Mouse (Mus musculus): Measurements from ENCODE around the gene Rdh13. TPM values are rescaled to one million over a fixed set of nuclear protein-coding genes. Genes with fewer than 3 reads are reported as not detected.
A peak's percentile ranks its signal among the peaks of the same experiment; 100 is the strongest.

Rdh13 gene
- polyA plus RNA-seq, 1 experiment from 2014 or later: 26.1 TPM

DNA sequence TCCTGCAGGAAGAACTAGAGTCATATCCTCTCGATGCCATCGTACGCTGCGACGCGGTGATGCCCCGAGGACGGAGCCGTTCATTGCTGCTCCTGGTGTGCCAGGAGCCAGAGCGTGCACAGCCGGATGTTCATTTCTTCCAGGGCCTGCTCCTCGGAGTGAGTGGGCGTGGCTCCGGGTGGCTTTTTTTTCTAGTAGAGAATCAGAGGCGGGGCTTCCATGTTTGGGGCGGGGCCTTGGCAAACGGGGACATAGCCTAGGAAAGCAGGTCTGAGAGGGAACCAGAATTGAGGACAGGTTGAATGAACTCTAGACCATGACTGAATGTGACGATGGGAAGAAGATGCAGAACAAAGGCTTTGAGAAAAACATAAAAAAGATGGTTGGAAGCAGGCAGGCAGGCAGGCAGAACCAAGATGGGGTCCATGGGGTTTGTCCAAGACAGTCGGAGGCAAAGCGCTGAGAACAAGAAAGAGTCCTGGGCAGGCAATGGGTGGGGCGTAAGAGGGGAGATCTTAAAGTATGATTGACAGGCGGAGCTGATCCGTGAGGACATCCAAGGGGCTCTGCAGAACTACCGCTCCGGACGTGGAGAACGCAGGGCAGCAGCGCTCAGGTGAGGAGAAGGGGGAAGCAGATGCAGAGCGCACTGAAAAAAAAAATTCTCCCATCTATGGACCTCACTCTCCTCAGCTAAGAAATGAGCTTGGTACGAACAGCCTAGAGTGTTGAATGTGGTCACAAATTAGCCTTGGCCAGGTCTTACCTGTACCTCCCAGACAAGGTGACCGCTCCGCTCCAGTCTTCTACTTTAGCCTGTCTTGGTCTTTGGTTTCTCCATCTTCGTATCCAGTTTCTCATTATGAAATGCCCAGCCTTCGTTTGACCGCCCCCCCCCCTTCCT, 25.1 kb upstream of the Rdh13 start:
- Histone ChIP-seq H3K27me3 (peaks cover 38% of the 10 kb centered on the region), H3K27ac (no peak overlapping the region), H3K9me3 (replicated peaks) (no peaks in the 10 kb centered on the region), H3K4me1 (replicated peaks) (peaks cover 16% of the 10 kb centered on the region), H3K9ac (peak overlapping the region; percentile 40; the same call in 1 of the 2 replicates), H3K4me2 (peak overlapping the region; percentile 69), H3K4me3 (peak overlapping the region; percentile 48), H3K36me3 (no peaks in the 10 kb centered on the region)
- peak; percentile 29; the same call in 1 of the 2 replicates for ATAC-seq (replicated peaks; ENCODE audit: insufficient number of reproducible peaks, insufficient read depth, low FRiP score, low read depth)
- WGBS: 4% methylated on average over 35 of the region's 35 CpGs

DNA sequence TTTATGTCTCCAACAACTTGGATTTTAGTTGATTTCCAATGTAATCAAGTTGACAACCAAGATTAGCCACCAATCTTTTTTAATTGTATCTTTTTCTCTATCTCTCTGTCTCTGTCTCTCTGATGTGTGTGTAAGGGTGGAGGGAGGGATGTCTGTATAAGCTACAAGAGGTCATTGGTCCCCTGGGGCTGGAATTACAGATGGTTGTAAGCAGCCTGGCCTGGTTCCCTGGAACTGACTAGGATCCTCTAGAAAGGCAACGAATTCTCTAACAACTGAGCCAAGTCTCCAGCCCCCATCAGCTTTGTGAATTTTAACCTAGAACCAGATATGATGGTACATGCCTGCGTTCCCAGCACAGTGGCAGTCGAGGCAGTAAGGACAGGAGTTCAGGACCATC, 22.4 kb upstream of the Rdh13 start:
- no peak for ATAC-seq (replicated peaks; ENCODE audit: insufficient number of reproducible peaks, insufficient read depth, low FRiP score, low read depth)
- Histone ChIP-seq H3K9me3 (replicated peaks) (no peaks in the 10 kb centered on the region), H3K4me3 (no peak overlapping the region), H3K36me3 (no peaks in the 10 kb centered on the region), H3K4me1 (replicated peaks) (peaks cover 13% of the 10 kb centered on the region), H3K27me3 (peaks cover 30% of the 10 kb centered on the region), H3K27ac (no peak overlapping the region), H3K9ac (no peak overlapping the region), H3K4me2 (no peak overlapping the region)
- 67% methylated on average over 3 of the region's 3 CpGs for WGBS

DNA sequence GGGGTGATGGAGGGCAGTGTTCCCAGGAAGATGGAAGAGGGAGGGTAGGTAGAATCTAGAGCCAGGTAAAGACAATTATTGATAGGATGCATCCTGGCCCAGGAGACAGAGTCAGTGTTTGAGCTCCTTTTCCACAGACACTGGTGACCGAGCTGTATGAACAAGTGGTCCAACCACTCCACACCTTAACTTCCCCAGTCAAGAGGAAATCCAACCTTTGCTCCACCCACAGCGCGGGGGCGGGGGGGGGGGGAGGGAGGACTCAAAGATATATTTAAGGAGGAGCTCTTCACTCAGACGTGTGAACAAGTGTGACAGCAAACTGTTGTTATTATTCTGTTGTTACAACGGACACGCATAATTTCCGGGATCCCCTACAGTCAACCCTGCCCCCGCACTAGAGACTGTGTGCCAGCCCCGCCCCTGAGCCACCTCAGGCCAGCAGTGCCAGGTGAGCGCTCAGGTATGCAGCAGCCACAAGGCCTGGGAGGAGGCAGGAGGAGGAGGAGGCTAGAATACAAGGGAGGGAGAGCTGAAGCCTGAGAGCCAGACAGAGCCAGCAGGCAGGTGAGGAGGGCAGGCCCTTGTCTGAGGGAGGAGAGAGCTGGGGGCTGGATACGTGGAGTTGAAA, 18.9 kb upstream of the Rdh13 start:
- 7% methylated on average over 12 of the region's 12 CpGs for WGBS
- peak; percentile 33 for ATAC-seq (replicated peaks; ENCODE audit: insufficient number of reproducible peaks, insufficient read depth, low FRiP score, low read depth)
- Histone ChIP-seq H3K9ac (no peak overlapping the region), H3K27ac (no peak overlapping the region), H3K9me3 (replicated peaks) (no peaks in the 10 kb centered on the region), H3K36me3 (no peaks in the 10 kb centered on the region), H3K27me3 (peaks cover 5% of the 10 kb centered on the region; the same call in 1 of the 2 replicates), H3K4me1 (replicated peaks) (peaks cover 2% of the 10 kb centered on the region; the same call in 1 of the 2 replicates), H3K4me3 (no peak overlapping the region), H3K4me2 (no peak overlapping the region)

DNA sequence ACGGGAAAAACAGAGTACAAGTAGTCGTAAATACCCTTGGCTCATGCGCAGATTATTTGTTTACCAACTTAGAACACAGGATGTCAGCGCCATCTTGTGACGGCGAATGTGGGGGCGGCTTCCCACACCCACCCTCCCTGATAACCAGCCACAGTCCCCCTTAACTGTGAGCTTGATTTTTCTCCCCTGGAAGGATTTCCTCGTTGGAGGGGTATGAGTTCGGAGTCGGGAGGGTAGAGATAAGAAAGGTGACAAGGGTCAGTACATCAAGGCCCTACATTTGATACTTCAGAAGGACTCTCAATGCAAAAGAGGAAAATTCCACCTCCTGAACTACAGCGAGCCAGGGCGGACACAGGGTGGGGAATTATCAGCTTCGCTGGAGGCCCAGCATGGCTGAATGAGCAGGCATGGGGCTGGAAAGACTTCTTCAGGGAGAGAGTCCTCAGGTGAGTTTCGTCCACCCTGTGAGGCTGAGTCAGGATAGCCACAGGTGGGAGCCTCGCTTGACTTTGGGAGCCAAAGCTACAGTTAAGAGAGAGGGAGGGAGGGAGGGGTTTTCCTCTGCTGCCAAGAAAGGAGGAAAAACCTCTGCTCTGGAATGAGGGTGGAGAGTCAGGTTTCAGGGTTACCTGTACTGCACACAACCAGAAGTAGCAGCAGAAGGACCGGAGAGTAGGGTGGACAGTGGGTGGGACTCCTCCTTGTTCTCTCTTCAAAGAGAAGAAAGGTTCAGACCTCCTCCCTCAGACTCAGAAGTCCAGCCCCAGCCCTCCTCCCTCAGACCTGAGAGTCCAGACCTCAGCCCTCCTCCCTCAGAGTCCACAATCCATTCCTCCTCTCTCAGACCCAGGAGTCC, 15.4 kb upstream of the Rdh13 start, which contains the start of gene Eps8l1:
Eps8l1 (plus strand) TSS at position 99 of the 859 bp plus-strand sequence.
- peak within 1 kb of the TSS; percentile 44 for H3K4me2 ChIP-seq
- 53% methylated on average over 15 of the region's 16 CpGs for WGBS
- no peaks in the 10 kb centered on the region for H3K36me3 ChIP-seq
- peaks cover 2% of the 10 kb centered on the region; the same call in 1 of the 2 replicates for H3K4me1 ChIP-seq (replicated peaks)
- H3K9ac ChIP-seq: peak within 1 kb of the TSS; percentile 25; the same call in 1 of the 2 replicates
- peak within 1 kb of the TSS; percentile 54 for H3K27ac ChIP-seq
- peak within 1 kb of the TSS; percentile 37 for H3K4me3 ChIP-seq
- no peaks in the 10 kb centered on the region for H3K27me3 ChIP-seq
- ATAC-seq (replicated peaks; ENCODE audit: insufficient number of reproducible peaks, insufficient read depth, low FRiP score, low read depth): no peak; the same call in 1 of the 2 replicates
- H3K9me3 ChIP-seq (replicated peaks): no peaks in the 10 kb centered on the region

DNA sequence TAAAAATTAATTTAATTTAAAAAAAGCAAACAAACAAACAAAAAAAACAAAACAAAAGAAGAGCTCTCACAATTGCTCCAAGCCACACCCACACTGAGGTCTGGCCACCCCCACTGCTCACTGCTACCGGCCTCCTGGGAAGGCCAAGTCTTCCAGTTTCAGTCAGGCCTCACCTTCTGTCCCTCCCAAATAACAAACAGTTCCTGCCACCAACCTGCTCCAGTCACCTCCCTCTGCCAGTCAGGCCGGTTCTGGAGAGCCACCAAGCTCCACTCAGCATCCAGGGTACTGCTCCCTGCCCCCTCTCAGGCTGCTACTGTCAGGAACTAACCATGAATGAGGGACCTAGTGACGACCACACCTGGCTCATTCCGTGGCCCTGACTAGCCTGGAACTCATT, 7.2 kb upstream of the Rdh13 start:
- no peaks in the 10 kb centered on the region for H3K27me3 ChIP-seq
- no peaks in the 10 kb centered on the region for H3K36me3 ChIP-seq
- no peak overlapping the region for H3K27ac ChIP-seq
- H3K4me3 ChIP-seq: no peak overlapping the region
- 21% methylated on average over 4 of the region's 4 CpGs for WGBS
- ATAC-seq (replicated peaks; ENCODE audit: insufficient number of reproducible peaks, insufficient read depth, low FRiP score, low read depth): no peak
- no peaks in the 10 kb centered on the region for H3K4me1 ChIP-seq (replicated peaks)
- H3K9ac ChIP-seq: no peak overlapping the region
- H3K9me3 ChIP-seq (replicated peaks): no peaks in the 10 kb centered on the region
- no peak overlapping the region for H3K4me2 ChIP-seq

DNA sequence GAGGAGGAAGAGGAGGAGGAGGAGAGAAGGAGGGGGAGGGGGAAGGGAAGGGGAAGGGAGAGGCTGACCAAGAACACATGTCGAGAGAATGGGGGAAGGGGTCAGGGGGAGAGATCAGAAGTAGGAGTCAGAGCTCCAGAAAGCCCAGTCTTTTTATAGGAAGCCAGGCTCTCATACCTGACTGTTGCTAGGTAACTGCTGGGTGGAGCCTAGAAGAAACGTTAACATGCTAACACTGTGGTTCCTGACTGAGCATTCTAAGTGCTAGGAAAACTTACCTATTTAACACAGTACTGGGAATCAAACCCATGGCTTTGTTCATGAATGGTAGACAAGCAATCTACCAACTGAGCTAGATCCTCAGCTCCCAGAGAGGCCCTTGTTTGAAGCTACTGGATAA, 3.8 kb upstream of the Rdh13 start:
- H3K9ac ChIP-seq: no peak overlapping the region
- no peak overlapping the region for H3K4me2 ChIP-seq
- 7% methylated on average over 2 of the region's 2 CpGs for WGBS
- no peak for ATAC-seq (replicated peaks; ENCODE audit: insufficient number of reproducible peaks, insufficient read depth, low FRiP score, low read depth)
- no peak overlapping the region for H3K27ac ChIP-seq
- no peaks in the 10 kb centered on the region; the same call in 1 of the 2 replicates for H3K36me3 ChIP-seq
- peaks cover 4% of the 10 kb centered on the region for H3K4me1 ChIP-seq (replicated peaks)
- H3K9me3 ChIP-seq (replicated peaks): no peaks in the 10 kb centered on the region
- no peaks in the 10 kb centered on the region for H3K27me3 ChIP-seq
- H3K4me3 ChIP-seq: no peak overlapping the region

DNA sequence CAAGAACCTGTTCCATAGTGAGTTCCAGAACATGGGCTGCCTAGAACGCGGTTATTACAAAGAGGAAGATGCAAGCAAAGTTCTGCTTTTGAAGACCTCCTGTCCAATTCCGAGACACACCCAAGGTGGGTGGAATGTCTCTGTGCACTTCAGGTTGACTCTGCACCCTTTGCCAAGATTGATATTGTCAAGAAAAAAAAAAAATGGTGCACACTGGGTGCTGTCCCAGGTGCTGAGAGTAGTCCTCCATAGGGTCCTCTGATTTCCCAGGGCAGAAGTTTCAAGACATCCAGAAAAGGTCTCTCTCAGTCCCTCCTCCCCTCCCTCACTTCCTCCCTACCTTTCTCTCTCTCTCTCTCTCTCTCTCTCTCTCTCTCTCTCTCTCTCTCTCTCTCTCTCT, 3.0 kb upstream of the Rdh13 start:
- Histone ChIP-seq H3K27ac (no peak overlapping the region), H3K9me3 (replicated peaks) (no peaks in the 10 kb centered on the region), H3K4me2 (no peak overlapping the region), H3K4me1 (replicated peaks) (peaks cover 4% of the 10 kb centered on the region), H3K36me3 (peaks cover 8% of the 10 kb centered on the region), H3K9ac (no peak overlapping the region), H3K27me3 (no peaks in the 10 kb centered on the region), H3K4me3 (no peak overlapping the region)
- WGBS: 85% methylated on average over 3 of the region's 3 CpGs
- ATAC-seq (replicated peaks; ENCODE audit: insufficient number of reproducible peaks, insufficient read depth, low FRiP score, low read depth): no peak

DNA sequence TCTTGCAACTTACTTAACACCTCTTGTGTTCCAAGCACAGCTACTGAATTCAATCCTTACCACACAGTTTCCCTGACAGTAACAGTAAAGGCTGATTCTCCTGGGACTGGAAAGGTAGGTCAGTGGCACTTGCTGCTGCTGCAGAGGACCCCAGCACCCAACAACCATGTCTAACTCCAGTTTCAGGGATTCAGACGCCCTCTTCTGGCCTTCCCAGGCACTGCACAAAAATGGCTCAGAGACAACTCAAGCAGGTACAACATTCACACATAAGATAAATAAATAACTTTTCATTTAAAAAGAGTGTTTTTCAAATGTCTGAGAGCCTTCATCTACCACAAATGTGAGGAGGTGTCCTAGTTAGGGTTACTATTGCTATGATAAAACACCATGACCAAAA, 1.7 kb upstream of the Rdh13 start:
- Histone ChIP-seq H3K36me3 (peaks cover 21% of the 10 kb centered on the region), H3K9me3 (replicated peaks) (no peaks in the 10 kb centered on the region), H3K27ac (no peak overlapping the region), H3K4me2 (no peak overlapping the region), H3K27me3 (no peaks in the 10 kb centered on the region), H3K9ac (no peak overlapping the region), H3K4me1 (replicated peaks) (peaks cover 4% of the 10 kb centered on the region), H3K4me3 (no peak overlapping the region)
- no peak for ATAC-seq (replicated peaks; ENCODE audit: insufficient number of reproducible peaks, insufficient read depth, low FRiP score, low read depth)
- 3% methylated on average over 1 of the region's 1 CpGs for WGBS

DNA sequence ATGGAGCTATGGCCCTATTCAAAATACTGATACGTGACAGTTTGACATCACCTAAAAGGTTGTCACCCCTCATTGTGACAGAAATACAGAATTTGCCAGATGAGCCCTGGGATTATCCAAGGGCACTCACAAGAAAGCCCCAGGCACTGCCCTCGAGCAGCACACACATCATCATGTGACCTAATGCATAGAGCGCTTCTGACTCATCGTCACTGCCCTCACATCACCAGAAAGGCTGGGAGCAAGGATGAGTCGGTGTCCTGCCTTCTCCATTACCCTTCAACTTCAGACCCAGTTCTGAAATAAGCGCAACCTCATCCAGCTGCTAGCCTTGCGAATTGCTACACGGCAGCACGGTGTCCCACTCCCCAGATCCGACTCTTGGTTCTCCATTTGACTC, 4.9 kb downstream of the Rdh13 start:
- Histone ChIP-seq H3K4me3 (no peak overlapping the region), H3K9ac (no peak overlapping the region), H3K36me3 (peaks cover 77% of the 10 kb centered on the region), H3K27ac (no peak overlapping the region), H3K4me1 (replicated peaks) (peaks cover 4% of the 10 kb centered on the region), H3K4me2 (no peak overlapping the region), H3K9me3 (replicated peaks) (no peaks in the 10 kb centered on the region), H3K27me3 (no peaks in the 10 kb centered on the region)
- no peak for ATAC-seq (replicated peaks; ENCODE audit: insufficient number of reproducible peaks, insufficient read depth, low FRiP score, low read depth)
- 89% methylated on average over 10 of the region's 10 CpGs for WGBS

DNA sequence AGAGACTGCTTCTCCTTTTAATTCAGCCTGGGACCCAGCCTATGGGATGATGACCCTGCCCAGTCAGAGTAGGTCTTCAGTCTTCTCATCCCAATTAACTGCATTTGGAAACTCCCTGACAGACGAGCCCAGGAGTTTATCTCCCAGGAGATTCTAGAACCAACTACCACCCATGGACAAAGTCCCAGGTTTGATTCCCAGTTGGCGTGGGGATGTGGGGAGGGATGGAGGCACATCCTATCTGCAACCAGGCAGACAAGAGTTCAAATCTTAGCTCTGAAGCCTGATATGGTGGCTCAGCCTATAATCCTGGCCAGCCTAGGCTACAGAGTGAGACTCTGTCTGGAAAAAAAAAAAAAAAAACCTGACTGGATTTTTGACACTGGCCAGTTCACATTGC, 7.7 kb downstream of the Rdh13 start:
- Histone ChIP-seq H3K36me3 (peaks cover 91% of the 10 kb centered on the region), H3K27ac (no peak overlapping the region), H3K4me2 (no peak overlapping the region), H3K4me3 (no peak overlapping the region), H3K4me1 (replicated peaks) (no peaks in the 10 kb centered on the region), H3K9me3 (replicated peaks) (no peaks in the 10 kb centered on the region), H3K27me3 (no peaks in the 10 kb centered on the region), H3K9ac (no peak overlapping the region)
- no peak for ATAC-seq (replicated peaks; ENCODE audit: insufficient number of reproducible peaks, insufficient read depth, low FRiP score, low read depth)
- 88% methylated on average over 2 of the region's 2 CpGs for WGBS

DNA sequence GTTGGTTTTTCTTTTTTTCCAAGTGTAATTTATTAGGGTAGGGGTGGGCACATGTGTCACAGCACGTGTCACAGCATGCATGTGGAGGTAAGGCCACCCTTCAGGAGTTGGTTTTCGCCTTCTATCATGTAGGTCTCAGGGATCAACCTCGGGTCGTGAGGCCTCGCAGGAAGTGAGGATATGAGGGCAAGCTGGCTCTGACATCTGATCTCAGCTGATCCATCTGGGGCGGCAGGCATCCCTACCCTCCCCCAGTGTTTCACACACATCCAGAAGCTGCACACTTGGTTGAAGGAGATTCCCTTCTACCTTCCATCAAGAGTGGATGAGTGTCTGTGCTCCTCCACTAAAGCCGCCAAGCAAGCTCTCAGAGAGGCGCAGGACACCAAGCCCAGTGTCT, 13.4 kb downstream of the Rdh13 start:
- H3K9ac ChIP-seq: no peak overlapping the region
- H3K9me3 ChIP-seq (replicated peaks): no peaks in the 10 kb centered on the region
- H3K4me2 ChIP-seq: no peak overlapping the region
- H3K36me3 ChIP-seq: peaks cover 89% of the 10 kb centered on the region
- no peaks in the 10 kb centered on the region for H3K27me3 ChIP-seq
- no peak overlapping the region for H3K4me3 ChIP-seq
- ATAC-seq (replicated peaks; ENCODE audit: insufficient number of reproducible peaks, insufficient read depth, low FRiP score, low read depth): no peak
- H3K4me1 ChIP-seq (replicated peaks): no peaks in the 10 kb centered on the region
- no peak overlapping the region for H3K27ac ChIP-seq
- 90% methylated on average over 8 of the region's 8 CpGs for WGBS
